Mouse (Mus musculus) lung, postnatal 10 days (tissue): ENCODE results near the gene 2510039O18Rik.

Source experiments
- DNase-seq: peaks from one replicate; pipeline ENCODE4 v3.0.0; 2021

Gene 2510039O18Rik

GRCm38 (mm10) chr4:147995311-147995710 is 54.6 kb downstream of the 2510039O18Rik start:
- no peak for DNase-seq
